Mouse (Mus musculus) heart, embryonic 10.5 days (tissue): ENCODE measurements around the gene Megf8. TPM values are rescaled to one million over a fixed set of nuclear protein-coding genes. Genes with fewer than 3 reads are reported as not detected.
"Not testable (repeated sequence)": the region's sequence is repeated elsewhere in the genome, so short reads cannot be mapped to it uniquely, and the experiment has no call there.

ENCODE experiments used
- DNase-seq: peaks from one replicate; pipeline ENCODE4 v3.0.0-alpha.2; 2017; ENCODE audit warnings: low spot score
- H3K27ac ChIP-seq: fragments of 300-500 bp; sonication (generic); 2 replicates; pipeline ENCODE4 v1.5.1; 2016; ENCODE audit warnings: mild to moderate bottlenecking
- H3K27me3 ChIP-seq: fragments of 300-500 bp; sonication (generic); 2 replicates; pipeline ENCODE4 v1.6.1; 2016; ENCODE audit warnings: mild to moderate bottlenecking; ENCODE audit not compliant: poor library complexity, insufficient read depth, severe bottlenecking
- H3K36me3 ChIP-seq: fragments of 300-500 bp; sonication (generic); 2 replicates; pipeline ENCODE4 v1.6.1; 2016; ENCODE audit warnings: mild to moderate bottlenecking, moderate library complexity
- H3K4me1 ChIP-seq: fragments of 300-500 bp; sonication (generic); 2 replicates; pipeline ENCODE4 v1.6.1; 2016; ENCODE audit warnings: mild to moderate bottlenecking
- H3K4me3 ChIP-seq: fragments of 300-500 bp; sonication (generic); 2 replicates; pipeline ENCODE4 v1.5.1; 2016; ENCODE audit warnings: mild to moderate bottlenecking, moderate library complexity
- H3K9me3 ChIP-seq: fragments of 300-500 bp; sonication (generic); 2 replicates; pipeline ENCODE4 v1.6.1; 2016; ENCODE audit warnings: mild to moderate bottlenecking, moderate library complexity
- WGBS: fragments of 180-500 bp; shearing (Covaris S2); methylation state at CpG from one replicate; pipeline ENCODE4 v1.1.7; 2016; 5-methylcytosine and 5-hydroxymethylcytosine counted together
- polyA plus RNA-seq: library from polyadenylated mRNA; unstranded; fragments of >200 nt; fragmentation: Nextera tagmentation; extraction: Ambion mirVana; gene quantifications from 2 replicates; pipeline ENCODE4 v1.2.1, GENCODE M21; 2016

Gene Megf8
- polyA plus RNA-seq, 1 experiment from 2014 or later: 11.2 TPM

GRCm38 (mm10) chr7:25306614-25306996 is 10.4 kb upstream of the Megf8 start:
- no peaks in the 10 kb centered on the region for H3K36me3 ChIP-seq
- H3K4me3 ChIP-seq: peak overlapping the region; percentile 70
- no peak overlapping the region for H3K27ac ChIP-seq
- DNase-seq: no peak
- H3K27me3 ChIP-seq: peaks cover 47% of the 10 kb centered on the region
- WGBS: 44% methylated on average over 2 of the region's 2 CpGs
- no peaks in the 10 kb centered on the region; the same call in 1 of the 2 replicates for H3K9me3 ChIP-seq
- H3K4me1 ChIP-seq: peaks cover 11% of the 10 kb centered on the region

GRCm38 (mm10) chr7:25308702-25309318 is 8.2 kb upstream of the Megf8 start:
- Histone ChIP-seq H3K4me3 (no peak overlapping the region), H3K36me3 (no peaks in the 10 kb centered on the region), H3K27ac (no peak overlapping the region), H3K9me3 (no peaks in the 10 kb centered on the region; the same call in 1 of the 2 replicates), H3K4me1 (peaks cover 11% of the 10 kb centered on the region), H3K27me3 (peaks cover 60% of the 10 kb centered on the region)
- WGBS: 59% methylated on average over 17 of the region's 17 CpGs
- no peak for DNase-seq

GRCm38 (mm10) chr7:25309425-25309824 is 7.5 kb upstream of the Megf8 start:
- WGBS: 79% methylated on average over 9 of the region's 9 CpGs
- Histone ChIP-seq H3K4me3 (no peak overlapping the region), H3K9me3 (no peaks in the 10 kb centered on the region; the same call in 1 of the 2 replicates), H3K36me3 (no peaks in the 10 kb centered on the region), H3K4me1 (peaks cover 12% of the 10 kb centered on the region), H3K27me3 (peaks cover 66% of the 10 kb centered on the region), H3K27ac (no peak overlapping the region)
- DNase-seq: peak; percentile 63

GRCm38 (mm10) chr7:25311193-25311592 is 5.8 kb upstream of the Megf8 start:
- 74% methylated on average over 11 of the region's 11 CpGs for WGBS
- Histone ChIP-seq H3K9me3 (no peaks in the 10 kb centered on the region), H3K27ac (no peak overlapping the region), H3K4me3 (no peak overlapping the region), H3K36me3 (no peaks in the 10 kb centered on the region), H3K4me1 (peaks cover 17% of the 10 kb centered on the region), H3K27me3 (peaks cover 82% of the 10 kb centered on the region)
- peak; percentile 69 for DNase-seq

GRCm38 (mm10) chr7:25313325-25313724 is 3.6 kb upstream of the Megf8 start:
- Histone ChIP-seq H3K36me3 (no peaks in the 10 kb centered on the region), H3K9me3 (no peaks in the 10 kb centered on the region), H3K4me1 (peaks cover 28% of the 10 kb centered on the region), H3K4me3 (no peak overlapping the region), H3K27me3 (peaks cover 64% of the 10 kb centered on the region), H3K27ac (no peak overlapping the region)
- WGBS: 35% methylated on average over 7 of the region's 7 CpGs
- DNase-seq: no peak

- peak overlapping the region; percentile 75 for H3K4me3 ChIP-seq
- 2% methylated on average over 51 of the region's 51 CpGs for WGBS
- H3K27ac ChIP-seq: peak overlapping the region; percentile 56
- H3K27me3 ChIP-seq: peaks cover 52% of the 10 kb centered on the region
- peaks cover 28% of the 10 kb centered on the region for H3K4me1 ChIP-seq
- H3K36me3 ChIP-seq: 0 out of 2 replicates have a peak, but pooled peaks cover 2% of the 10 kb centered on the region
- no peaks in the 10 kb centered on the region for H3K9me3 ChIP-seq
- no peak for DNase-seq
Observed at GRCm38 (mm10) chr7:25314606-25315305, 2.2 kb upstream of the Megf8 start.

- Histone ChIP-seq H3K4me3 (peak overlapping the region; percentile 75), H3K9me3 (no peaks in the 10 kb centered on the region), H3K27me3 (peaks cover 52% of the 10 kb centered on the region), H3K27ac (peak overlapping the region; percentile 56), H3K36me3 (0 out of 2 replicates have a peak, but pooled peaks cover 2% of the 10 kb centered on the region), H3K4me1 (peaks cover 28% of the 10 kb centered on the region)
- under 1% methylated on average over 69 of the region's 69 CpGs for WGBS
- DNase-seq: no peak
Observed at GRCm38 (mm10) chr7:25315306-25316041, 1.5 kb upstream of the Megf8 start.

GRCm38 (mm10) chr7:25317446-25317999 is 559 bp downstream of the Megf8 start:
- peak overlapping the region; percentile 75 for H3K4me3 ChIP-seq
- DNase-seq: no peak
- 0 out of 2 replicates have a peak, but pooled peaks cover 2% of the 10 kb centered on the region for H3K36me3 ChIP-seq
- H3K4me1 ChIP-seq: peaks cover 44% of the 10 kb centered on the region
- WGBS: 18% methylated on average over 21 of the region's 21 CpGs
- H3K27me3 ChIP-seq: peaks cover 35% of the 10 kb centered on the region
- H3K27ac ChIP-seq: peak overlapping the region; percentile 88
- no peaks in the 10 kb centered on the region for H3K9me3 ChIP-seq

GRCm38 (mm10) chr7:25322058-25322484 is 5.1 kb downstream of the Megf8 start:
- Histone ChIP-seq H3K36me3 (0 out of 2 replicates have a peak, but pooled peaks cover 2% of the 10 kb centered on the region), H3K27me3 (no peaks in the 10 kb centered on the region), H3K9me3 (no peaks in the 10 kb centered on the region), H3K27ac (peak overlapping the region; percentile 84), H3K4me1 (peaks cover 34% of the 10 kb centered on the region), H3K4me3 (peak overlapping the region; percentile 20)
- WGBS: 4% methylated on average over 6 of the region's 6 CpGs
- DNase-seq: no peak

GRCm38 (mm10) chr7:25323219-25323618 is 6.3 kb downstream of the Megf8 start:
- Histone ChIP-seq H3K4me3 (no peak overlapping the region), H3K27me3 (no peaks in the 10 kb centered on the region), H3K36me3 (peaks cover 6% of the 10 kb centered on the region), H3K27ac (no peak overlapping the region), H3K4me1 (peaks cover 24% of the 10 kb centered on the region), H3K9me3 (no peaks in the 10 kb centered on the region)
- WGBS: 84% methylated on average over 2 of the region's 2 CpGs
- DNase-seq: no peak

- H3K9me3 ChIP-seq, H3K27me3 ChIP-seq, H3K4me3 ChIP-seq, H3K27ac ChIP-seq, DNase-seq: not testable (repeated sequence)
- H3K36me3 ChIP-seq: peaks cover 18% of the 10 kb centered on the region
- WGBS: 84% methylated on average over 6 of the region's 6 CpGs
- peaks cover 28% of the 10 kb centered on the region for H3K4me1 ChIP-seq
Observed at GRCm38 (mm10) chr7:25325431-25325830, 8.5 kb downstream of the Megf8 start.

- H3K27ac ChIP-seq: no peak overlapping the region
- 84% methylated on average over 8 of the region's 8 CpGs for WGBS
- H3K9me3 ChIP-seq: no peaks in the 10 kb centered on the region
- peaks cover 26% of the 10 kb centered on the region for H3K36me3 ChIP-seq
- no peak overlapping the region for H3K4me3 ChIP-seq
- H3K4me1 ChIP-seq: peaks cover 25% of the 10 kb centered on the region
- DNase-seq: no peak
- H3K27me3 ChIP-seq: no peaks in the 10 kb centered on the region
Observed at GRCm38 (mm10) chr7:25326233-25326632, 9.3 kb downstream of the Megf8 start.
